Mouse (Mus musculus): ENCODE measurements at regions not wholly inside any gene's neighbourhood (a gene's known extent, or its start where the extent isn't known, plus 50 kb on each side); places are given as distances from the start of the nearest gene placed in this dataset.

GRCm38 (mm10) chr11:31753711-31754161 lies 82.1 kb upstream of the Bod1 start:
- WGBS, result 54% methylated on average over 5 of the region's 5 CpGs
- Histone ChIP-seq H3K27me3 (no peaks in the 10 kb centered on the region), H3K9ac (no peak overlapping the region), H3K4me3 (replicated peaks) (no peak overlapping the region), H3K27ac (peak overlapping the region; percentile 63; the same call in 1 of the 2 replicates), H3K4me1 (peaks cover 19% of the 10 kb centered on the region), H3K9me3 (no peaks in the 10 kb centered on the region), H3K36me3 (replicated peaks) (no peaks in the 10 kb centered on the region), H3K4me2 (no peak overlapping the region)
- peak; percentile 78 for ATAC-seq (ENCODE audit: low FRiP score)

- no peak for ATAC-seq (ENCODE audit: low FRiP score)
- H3K27ac ChIP-seq, result peak overlapping the region; percentile 63; the same call in 1 of the 2 replicates
- no peaks in the 10 kb centered on the region for H3K36me3 ChIP-seq (replicated peaks)
- 58% methylated on average over 4 of the region's 4 CpGs for WGBS
- no peak overlapping the region for H3K4me2 ChIP-seq
- no peaks in the 10 kb centered on the region for H3K9me3 ChIP-seq
- H3K27me3 ChIP-seq, result no peaks in the 10 kb centered on the region
- peaks cover 24% of the 10 kb centered on the region for H3K4me1 ChIP-seq
- H3K4me3 ChIP-seq (replicated peaks), result no peak overlapping the region
- no peak overlapping the region for H3K9ac ChIP-seq
Observed at GRCm38 (mm10) chr11:31754416-31754815, 82.7 kb upstream of the Bod1 start.

GRCm38 (mm10) chr11:31755858-31756257 lies 84.2 kb upstream of the Bod1 start:
- 45% methylated on average over 3 of the region's 3 CpGs for WGBS

GRCm38 (mm10) chr11:31756355-31757145 lies 84.9 kb upstream of the Bod1 start:
- Histone ChIP-seq H3K27ac (no peak overlapping the region), H3K4me1 (peaks cover 36% of the 10 kb centered on the region), H3K9me3 (no peaks in the 10 kb centered on the region), H3K4me2 (no peak overlapping the region), H3K27me3 (no peaks in the 10 kb centered on the region), H3K9ac (no peak overlapping the region), H3K4me3 (replicated peaks) (no peak overlapping the region), H3K36me3 (replicated peaks) (no peaks in the 10 kb centered on the region)
- 88% methylated on average over 10 of the region's 10 CpGs for WGBS
- no peak for ATAC-seq (ENCODE audit: low FRiP score)

More at GRCm38 (mm10) chr11:31755858-31756257, 84.2 kb upstream of the Bod1 start:
- no peak overlapping the region for H3K4me3 ChIP-seq (replicated peaks)
- H3K27ac ChIP-seq, result no peak overlapping the region
- H3K4me2 ChIP-seq, result no peak overlapping the region
- no peak for ATAC-seq (ENCODE audit: low FRiP score)
- H3K9me3 ChIP-seq, result no peaks in the 10 kb centered on the region
- H3K9ac ChIP-seq, result no peak overlapping the region
- H3K36me3 ChIP-seq (replicated peaks), result no peaks in the 10 kb centered on the region
- peaks cover 36% of the 10 kb centered on the region for H3K4me1 ChIP-seq
- H3K27me3 ChIP-seq, result no peaks in the 10 kb centered on the region

DNA sequence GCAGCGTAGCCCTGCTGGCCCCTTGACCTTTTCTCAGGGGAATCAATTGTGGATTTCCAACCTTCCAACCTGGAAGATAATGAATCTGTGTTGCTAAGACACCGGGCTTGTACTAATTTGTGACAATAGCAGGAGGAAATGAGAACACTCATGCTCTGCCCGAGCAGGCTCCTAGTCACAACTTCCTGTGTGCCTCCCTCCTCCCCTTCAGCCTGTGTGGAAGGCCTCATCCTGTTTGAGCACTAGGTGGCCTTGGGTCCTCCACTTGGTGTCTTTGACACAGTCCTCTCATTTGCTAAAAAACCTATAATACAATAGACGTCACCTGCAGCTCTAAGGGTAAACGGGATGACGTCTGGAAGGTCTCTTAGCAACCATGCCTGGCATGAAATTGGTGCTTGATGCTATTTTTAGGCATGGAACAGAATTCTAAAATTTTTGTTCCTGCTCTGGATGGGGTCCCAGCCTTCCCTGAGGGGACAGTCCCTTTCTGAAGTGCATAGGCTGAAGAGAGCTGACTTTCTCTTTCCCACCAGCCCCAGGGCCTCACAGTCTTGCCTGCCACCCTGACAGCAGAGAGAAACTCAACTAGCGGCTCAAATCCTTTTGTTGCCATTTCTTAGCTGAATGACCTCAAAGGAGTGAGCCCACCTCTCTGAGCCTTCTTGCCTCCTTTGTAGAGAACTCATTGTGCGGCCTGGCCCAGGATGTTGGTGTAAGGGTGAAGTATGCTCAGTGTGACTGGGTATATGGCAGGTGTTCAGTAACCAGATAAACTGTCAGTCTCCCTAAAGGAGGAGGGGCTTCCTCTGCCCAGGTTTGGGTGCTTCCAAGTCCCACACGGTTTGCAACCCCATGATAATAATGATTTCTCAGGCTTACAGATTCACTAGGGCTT lies 88.4 kb upstream of the Bod1 start:
- Histone ChIP-seq H3K36me3 (replicated peaks) (no peaks in the 10 kb centered on the region), H3K9ac (no peak overlapping the region), H3K4me1 (peaks cover 23% of the 10 kb centered on the region), H3K27ac (peak overlapping the region; percentile 36; the same call in 1 of the 2 replicates), H3K9me3 (no peaks in the 10 kb centered on the region), H3K27me3 (no peaks in the 10 kb centered on the region), H3K4me2 (no peak overlapping the region), H3K4me3 (replicated peaks) (no peak overlapping the region)
- ATAC-seq (ENCODE audit: low FRiP score), result peak; percentile 30; the same call in 1 of the 2 replicates
- 39% methylated on average over 9 of the region's 9 CpGs for WGBS

DNA sequence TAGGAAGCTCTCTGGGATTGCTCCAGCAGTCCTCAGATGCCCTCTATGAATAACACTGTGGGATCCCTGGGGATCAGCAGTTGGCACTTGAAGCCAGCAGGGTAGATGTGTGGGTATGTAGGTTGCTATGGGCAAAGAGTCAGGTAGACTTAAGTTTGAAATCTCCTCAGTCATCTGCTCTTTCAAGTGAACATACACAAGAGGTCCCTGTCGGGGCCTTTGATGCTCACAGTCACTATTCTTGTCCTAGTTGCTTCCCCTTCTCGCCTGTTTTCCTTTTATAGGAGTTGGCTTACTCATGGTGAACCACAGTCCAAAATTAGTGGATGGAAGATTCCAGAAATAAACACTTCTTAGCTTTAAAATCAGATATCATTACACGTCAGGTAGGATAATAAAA lies 92.2 kb upstream of the Bod1 start:
- Histone ChIP-seq H3K4me1 (peaks cover 25% of the 10 kb centered on the region), H3K4me2 (no peak overlapping the region), H3K27me3 (no peaks in the 10 kb centered on the region), H3K4me3 (replicated peaks) (no peak overlapping the region), H3K9ac (no peak overlapping the region), H3K9me3 (no peaks in the 10 kb centered on the region), H3K36me3 (replicated peaks) (no peaks in the 10 kb centered on the region), H3K27ac (no peak overlapping the region)
- ATAC-seq (ENCODE audit: low FRiP score), result no peak
- WGBS, result 86% methylated on average over 3 of the region's 3 CpGs

DNA sequence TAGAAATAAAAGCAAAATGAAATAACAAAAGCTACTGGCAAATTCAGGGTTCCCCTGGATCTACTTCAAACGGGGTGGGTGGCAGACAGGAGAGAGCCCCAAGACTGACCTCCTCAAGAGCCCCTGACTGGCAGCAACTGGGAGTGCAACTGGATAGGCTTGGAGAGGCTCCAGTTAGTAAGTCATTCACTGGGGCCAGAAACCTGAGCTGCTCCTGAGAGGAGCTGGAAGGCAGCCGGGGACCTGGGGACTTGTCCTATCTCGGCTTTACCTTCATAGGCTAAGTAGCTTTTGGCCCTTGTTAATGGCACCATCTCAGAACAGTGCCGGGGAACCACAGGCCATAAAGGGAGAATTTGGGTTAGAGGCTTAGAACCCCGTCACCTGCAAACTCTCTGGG lies 94.6 kb upstream of the Bod1 start:
- no peaks in the 10 kb centered on the region for H3K9me3 ChIP-seq
- 91% methylated on average over 5 of the region's 5 CpGs for WGBS
- no peak overlapping the region for H3K4me3 ChIP-seq (replicated peaks)
- H3K9ac ChIP-seq, result no peak overlapping the region
- H3K27me3 ChIP-seq, result no peaks in the 10 kb centered on the region
- no peak overlapping the region for H3K4me2 ChIP-seq
- ATAC-seq (ENCODE audit: low FRiP score), result no peak
- H3K36me3 ChIP-seq (replicated peaks), result no peaks in the 10 kb centered on the region
- peaks cover 20% of the 10 kb centered on the region for H3K4me1 ChIP-seq
- H3K27ac ChIP-seq, result no peak overlapping the region

- peak; percentile 54; the same call in 1 of the 2 replicates for ATAC-seq (ENCODE audit: low FRiP score)
- H3K4me2 ChIP-seq, result no peak overlapping the region
- no peaks in the 10 kb centered on the region for H3K27me3 ChIP-seq
- H3K4me3 ChIP-seq (replicated peaks), result no peak overlapping the region
- WGBS, result 50% methylated on average over 10 of the region's 10 CpGs
- no peaks in the 10 kb centered on the region for H3K9me3 ChIP-seq
- H3K9ac ChIP-seq, result no peak overlapping the region
- H3K4me1 ChIP-seq, result peaks cover 25% of the 10 kb centered on the region
- no peak overlapping the region for H3K27ac ChIP-seq
- no peaks in the 10 kb centered on the region for H3K36me3 ChIP-seq (replicated peaks)
Observed at GRCm38 (mm10) chr11:31767727-31768495, 96.2 kb upstream of the Bod1 start.

DNA sequence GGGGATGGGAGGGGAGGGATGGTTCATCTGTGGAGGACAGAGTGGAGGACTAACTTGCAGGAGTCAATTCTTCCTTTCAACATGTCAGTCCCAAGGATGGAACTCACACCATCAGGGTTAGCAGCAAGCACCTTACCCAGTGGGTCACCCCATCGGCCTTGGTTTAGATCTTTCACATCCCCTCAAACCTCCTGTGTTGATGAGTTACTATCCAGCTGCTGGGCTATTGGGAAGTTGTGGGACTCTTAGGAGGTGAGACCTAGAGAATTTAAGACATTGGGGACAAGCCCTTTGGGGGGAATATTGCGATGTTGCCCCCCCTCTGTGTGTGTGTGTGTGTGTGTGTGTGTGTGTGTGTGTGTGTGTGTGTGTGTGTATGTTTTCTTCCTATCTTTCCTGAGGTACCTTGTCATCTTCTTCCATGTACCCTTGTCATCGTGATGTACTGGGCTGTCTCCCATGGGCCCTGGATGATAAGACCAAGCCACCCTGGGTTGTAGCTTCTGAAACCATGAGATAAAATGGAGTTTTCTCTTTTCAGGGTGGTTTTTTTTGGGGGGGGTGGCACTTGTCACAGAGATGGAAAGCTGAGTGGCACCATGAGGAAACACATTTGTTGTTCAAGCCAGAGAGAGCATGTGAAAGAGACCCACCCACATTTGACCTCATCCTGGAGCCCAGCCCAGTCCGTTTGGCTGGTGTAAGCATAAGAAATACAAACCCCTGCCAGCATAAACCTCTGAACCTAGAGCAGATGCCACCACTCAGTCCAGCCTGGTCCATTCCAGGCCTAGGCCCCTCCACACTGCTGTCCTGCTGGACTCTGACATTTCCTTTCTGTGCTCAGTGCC lies 98.3 kb upstream of the Bod1 start:
- ATAC-seq (ENCODE audit: low FRiP score), result 0 out of 2 replicates have a peak, but pooled peaks have one; percentile 30
- Histone ChIP-seq H3K36me3 (replicated peaks) (no peaks in the 10 kb centered on the region), H3K27me3 (no peaks in the 10 kb centered on the region), H3K9ac (no peak overlapping the region), H3K27ac (peak overlapping the region; percentile 59; the same call in 1 of the 2 replicates), H3K4me3 (replicated peaks) (no peak overlapping the region), H3K9me3 (no peaks in the 10 kb centered on the region), H3K4me2 (no peak overlapping the region), H3K4me1 (peaks cover 25% of the 10 kb centered on the region)
- WGBS, result 87% methylated on average over 4 of the region's 4 CpGs

DNA sequence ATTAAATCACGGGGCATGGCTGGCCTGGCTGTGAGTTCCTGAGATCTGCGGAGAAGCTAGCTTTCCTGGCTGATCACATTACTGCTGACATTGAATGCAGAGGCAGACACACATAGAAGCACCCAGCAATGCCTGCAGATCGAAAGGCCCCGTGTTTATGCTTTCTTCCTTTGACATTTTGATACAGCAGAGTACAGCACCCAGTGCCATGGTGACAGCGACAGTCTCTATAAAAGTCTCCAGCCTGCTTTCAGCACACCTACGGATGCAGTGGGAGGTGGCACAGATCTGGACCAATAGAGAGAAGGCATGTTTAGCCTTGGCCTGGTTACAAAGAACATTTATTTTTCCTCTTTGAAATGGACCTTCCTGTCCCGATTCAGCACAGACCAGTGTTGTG lies 99.2 kb upstream of the Bod1 start:
- Histone ChIP-seq H3K27ac (peak overlapping the region; percentile 59; the same call in 1 of the 2 replicates), H3K27me3 (no peaks in the 10 kb centered on the region), H3K36me3 (replicated peaks) (no peaks in the 10 kb centered on the region), H3K4me3 (replicated peaks) (no peak overlapping the region), H3K9ac (no peak overlapping the region), H3K4me2 (no peak overlapping the region), H3K9me3 (no peaks in the 10 kb centered on the region), H3K4me1 (peaks cover 25% of the 10 kb centered on the region)
- WGBS, result 69% methylated on average over 7 of the region's 7 CpGs
- no peak for ATAC-seq (ENCODE audit: low FRiP score)
